Mouse (Mus musculus) ovary, adult 18-20 months (tissue): ENCODE data around the gene Ppfia1.

Source experiments
- DNase-seq: peaks from one replicate; pipeline ENCODE4 v3.0.0; 2022; ENCODE audit warnings: low spot score, mixed read lengths

Ppfia1 gene

GRCm38 (mm10) chr7:144549904-144550566 lies 3.5 kb downstream of the Ppfia1 start:
- DNase-seq, result no peak

- no peak for DNase-seq
Observed at GRCm38 (mm10) chr7:144545231-144545630, 8.3 kb downstream of the Ppfia1 start.

GRCm38 (mm10) chr7:144541351-144541750 lies 12.2 kb downstream of the Ppfia1 start:
- no peak for DNase-seq

- DNase-seq, result no peak
Observed at GRCm38 (mm10) chr7:144539146-144539545, 14.4 kb downstream of the Ppfia1 start.

- DNase-seq, result no peak
Observed at GRCm38 (mm10) chr7:144538030-144538644, 15.4 kb downstream of the Ppfia1 start.

GRCm38 (mm10) chr7:144536367-144536766 lies 17.2 kb downstream of the Ppfia1 start:
- no peak for DNase-seq

GRCm38 (mm10) chr7:144534773-144535172 lies 18.8 kb downstream of the Ppfia1 start:
- no peak for DNase-seq

GRCm38 (mm10) chr7:144531585-144532378 lies 21.7 kb downstream of the Ppfia1 start:
- DNase-seq, result no peak

GRCm38 (mm10) chr7:144529851-144530250 lies 23.7 kb downstream of the Ppfia1 start:
- DNase-seq, result no peak

- peak; percentile 67 for DNase-seq
Observed at GRCm38 (mm10) chr7:144527723-144528221, 25.8 kb downstream of the Ppfia1 start.

- no peak for DNase-seq
Observed at GRCm38 (mm10) chr7:144526649-144527048, 26.9 kb downstream of the Ppfia1 start.

GRCm38 (mm10) chr7:144524427-144525191 lies 28.9 kb downstream of the Ppfia1 start:
- no peak for DNase-seq

- DNase-seq, result no peak
Observed at GRCm38 (mm10) chr7:144523415-144523814, 30.1 kb downstream of the Ppfia1 start.

- no peak for DNase-seq
Observed at GRCm38 (mm10) chr7:144521927-144522326, 31.6 kb downstream of the Ppfia1 start.

GRCm38 (mm10) chr7:144519852-144520251 lies 33.7 kb downstream of the Ppfia1 start:
- no peak for DNase-seq

- DNase-seq, result no peak
Observed at GRCm38 (mm10) chr7:144516711-144517110, 36.8 kb downstream of the Ppfia1 start.

- DNase-seq, result no peak
Observed at GRCm38 (mm10) chr7:144509090-144509489, 44.4 kb downstream of the Ppfia1 start.

- DNase-seq, result no peak
Observed at GRCm38 (mm10) chr7:144506807-144507206, 46.7 kb downstream of the Ppfia1 start.

- DNase-seq, result no peak
Observed at GRCm38 (mm10) chr7:144503959-144504358, 49.6 kb downstream of the Ppfia1 start.

- DNase-seq, result no peak
Observed at GRCm38 (mm10) chr7:144492931-144493330, 60.6 kb downstream of the Ppfia1 start.

- DNase-seq, result no peak
Observed at GRCm38 (mm10) chr7:144490201-144490873, 63.2 kb downstream of the Ppfia1 start.
